Mouse (Mus musculus): ENCODE results near the gene Dmrt1.

- TF ChIP-seq CTCF (IDR thresholded peaks at IDR 0.05; ENCODE audit: low read depth) (no peak), EP300 (IDR thresholded peaks at IDR 0.05; ENCODE audit: low read depth) (no peak)
These were observed 133.4 kb downstream of the Dmrt1 start for GRCm38 (mm10) chr19:25638766-25639361.
